Mouse (Mus musculus): ENCODE data around the gene Mapk3. TPM values are rescaled to one million over a fixed set of nuclear protein-coding genes. Genes with fewer than 3 reads are reported as not detected.
"Not testable (repeated sequence)": the region's sequence is repeated elsewhere in the genome, so short reads cannot be mapped to it uniquely, and the experiment has no call there.

Gene Mapk3
- polyA plus RNA-seq (2016; fragmentation: Nextera tagmentation; extraction: Ambion mirVana) = 63.6 and 67.8 TPM in 2 replicates

DNA sequence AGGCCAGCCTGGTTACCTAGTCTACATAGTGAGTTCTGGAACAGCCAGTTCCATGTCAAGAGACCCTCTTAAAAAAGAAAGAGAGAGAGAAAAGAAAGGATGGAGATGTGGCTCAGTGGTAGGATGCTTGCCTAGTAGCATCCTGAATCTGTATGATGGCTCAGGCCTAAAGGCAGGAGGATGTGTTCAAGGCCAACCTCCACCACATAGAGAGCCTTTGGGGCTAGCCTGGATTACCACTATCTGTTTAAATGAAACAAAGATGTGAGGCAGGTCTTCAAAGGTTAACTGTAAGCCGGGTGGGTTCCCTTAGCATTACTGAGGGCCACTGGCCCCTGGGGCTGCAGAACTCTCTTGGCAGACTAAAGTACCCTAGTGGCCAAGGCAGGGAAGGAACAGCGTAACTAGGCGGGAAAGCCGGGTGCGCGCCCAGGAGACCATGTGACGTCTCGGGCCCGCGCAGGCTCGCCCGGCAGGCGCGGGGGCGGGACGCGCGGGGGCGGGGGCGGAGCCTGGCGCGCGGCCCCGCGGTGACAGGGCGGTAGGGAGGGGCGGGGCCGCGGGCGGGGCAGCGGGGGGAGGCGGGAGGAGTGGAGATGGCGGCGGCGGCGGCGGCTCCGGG is at the start of gene Mapk3:
TSS of gene Mapk3 (plus strand) at position 552 of the 622 bp plus-strand sequence.
- Histone ChIP-seq H3K9me3 (replicated peaks) (no peaks in the 10 kb centered on the region), H3K4me1 (peaks cover 40% of the 10 kb centered on the region), H3K27ac (peak within 1 kb of the TSS; percentile 89), H3K4me2 (replicated peaks) (peak within 1 kb of the TSS; percentile 88), H3K27me3 (no peaks in the 10 kb centered on the region), H3K36me3 (peaks cover 13% of the 10 kb centered on the region), H3K9ac (peak within 1 kb of the TSS; percentile 90), H3K4me3 (peak within 1 kb of the TSS; percentile 74)
- ATAC-seq (ENCODE audit: low FRiP score) = peak; percentile 55
- 3% methylated on average over 24 of the region's 38 CpGs for WGBS

DNA sequence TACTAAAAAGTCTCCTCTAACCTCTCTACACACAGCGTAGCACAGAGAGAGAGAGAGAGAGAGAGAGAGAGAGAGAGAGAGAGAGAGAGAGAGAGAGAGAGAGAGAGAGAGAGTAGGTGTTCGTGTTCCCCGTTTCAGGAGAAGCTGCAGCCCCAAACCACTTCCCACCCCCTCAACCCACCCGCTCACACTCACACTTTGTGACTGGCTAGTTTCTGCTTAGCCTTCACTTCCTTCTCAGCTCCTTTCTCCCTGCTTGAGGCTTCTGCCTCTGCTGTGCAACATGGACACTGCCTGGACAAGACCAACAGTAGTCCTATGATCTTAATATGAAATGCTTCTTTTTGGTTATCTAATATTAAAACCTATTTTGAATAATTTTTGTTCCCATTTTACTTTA is 49.1 kb upstream of the Mapk3 start:
- no peak for ATAC-seq (ENCODE audit: low FRiP score)
- Histone ChIP-seq H3K27ac (no peak overlapping the region), H3K9me3 (replicated peaks) (no peaks in the 10 kb centered on the region), H3K4me1 (peaks cover under 1% of the 10 kb centered on the region), H3K9ac (no peak overlapping the region), H3K4me3 (no peak overlapping the region), H3K4me2 (replicated peaks) (no peak overlapping the region), H3K27me3 (peaks cover 7% of the 10 kb centered on the region; the same call in 1 of the 2 replicates), H3K36me3 (no peaks in the 10 kb centered on the region)
- 89% methylated on average over 4 of the region's 4 CpGs for WGBS

DNA sequence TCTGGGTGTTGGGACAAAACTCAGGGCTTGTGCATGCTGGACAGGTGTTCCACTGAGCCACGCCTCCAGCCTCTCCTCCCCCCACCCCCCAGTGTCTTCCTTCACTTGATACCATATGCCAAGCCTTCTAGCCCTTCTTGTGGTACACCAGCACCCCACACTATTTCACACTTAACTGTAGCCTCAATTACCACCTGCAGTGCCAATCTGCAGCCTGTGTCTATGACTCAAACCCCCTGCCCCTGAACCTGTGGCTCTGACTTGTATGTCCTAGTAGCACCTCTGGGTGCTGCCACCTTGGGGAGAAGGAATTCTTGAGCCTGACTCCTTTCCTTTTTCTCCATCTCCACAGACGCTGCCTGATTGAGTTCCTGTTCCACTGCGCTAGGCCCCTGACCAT is 47.5 kb upstream of the Mapk3 start:
- no peak for ATAC-seq (ENCODE audit: low FRiP score)
- H3K36me3 ChIP-seq = no peaks in the 10 kb centered on the region
- H3K9ac ChIP-seq = no peak overlapping the region

DNA sequence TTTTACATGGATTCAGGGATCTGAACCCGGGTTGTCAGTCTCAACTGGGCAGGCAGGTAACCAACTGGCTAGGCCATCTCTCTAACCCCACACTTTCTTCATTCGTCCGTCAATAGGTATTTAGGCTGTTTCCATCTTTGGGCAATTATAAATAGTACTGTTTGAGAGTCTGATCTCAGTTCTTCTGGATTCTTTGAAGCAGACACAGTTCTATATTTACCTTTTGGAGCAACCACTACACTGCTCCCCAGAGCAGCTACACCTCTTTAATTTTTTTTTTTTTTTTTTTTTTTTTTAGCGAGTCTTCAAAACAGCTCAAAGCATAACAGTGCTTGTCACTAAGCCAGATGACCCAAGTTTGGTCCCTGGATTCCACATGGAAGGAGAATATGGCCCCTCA is 43.7 kb upstream of the Mapk3 start:
- WGBS = 85% methylated on average over 4 of the region's 4 CpGs
- Histone ChIP-seq H3K36me3 (no peaks in the 10 kb centered on the region), H3K9ac (no peak overlapping the region), H3K9me3 (replicated peaks) (no peaks in the 10 kb centered on the region), H3K27ac (no peak overlapping the region), H3K4me1 (no peaks in the 10 kb centered on the region), H3K4me2 (replicated peaks) (no peak overlapping the region), H3K4me3 (no peak overlapping the region), H3K27me3 (no peaks in the 10 kb centered on the region)
- ATAC-seq (ENCODE audit: low FRiP score) = no peak

More for the DNA sequence above, 47.5 kb upstream of the Mapk3 start:
- H3K4me1 ChIP-seq = no peaks in the 10 kb centered on the region
- no peaks in the 10 kb centered on the region for H3K9me3 ChIP-seq (replicated peaks)
- H3K27ac ChIP-seq = no peak overlapping the region
- no peak overlapping the region for H3K4me3 ChIP-seq
- H3K4me2 ChIP-seq (replicated peaks) = no peak overlapping the region
- 0 out of 2 replicates have a peak, but pooled peaks cover 2% of the 10 kb centered on the region for H3K27me3 ChIP-seq
- 76% methylated on average over 3 of the region's 3 CpGs for WGBS

DNA sequence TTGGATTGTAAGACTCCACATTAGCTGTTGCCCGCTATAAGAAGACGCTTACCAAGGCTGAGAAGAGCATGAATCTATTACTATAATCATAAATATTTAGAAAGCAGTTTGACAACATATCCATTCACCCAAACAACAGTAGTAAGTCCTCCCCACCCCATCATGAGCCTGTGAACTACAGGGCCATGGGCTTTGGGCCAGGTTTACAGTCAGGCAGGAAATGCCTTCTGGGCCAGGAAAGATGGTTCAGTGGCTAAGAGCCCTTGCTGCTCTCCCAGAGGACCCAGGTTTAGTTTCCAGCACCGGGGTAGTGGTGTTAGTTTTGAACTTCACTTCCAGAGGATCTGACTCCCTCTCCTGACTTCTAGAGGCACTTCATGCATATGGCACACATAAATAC is 41.8 kb upstream of the Mapk3 start:
- Histone ChIP-seq H3K4me1 (no peaks in the 10 kb centered on the region), H3K9me3 (replicated peaks) (no peaks in the 10 kb centered on the region), H3K36me3 (no peaks in the 10 kb centered on the region), H3K4me3 (no peak overlapping the region), H3K27ac (no peak overlapping the region), H3K9ac (no peak overlapping the region), H3K4me2 (replicated peaks) (no peak overlapping the region), H3K27me3 (no peaks in the 10 kb centered on the region)
- no peak for ATAC-seq (ENCODE audit: low FRiP score)
- WGBS = 92% methylated on average over 3 of the region's 3 CpGs

DNA sequence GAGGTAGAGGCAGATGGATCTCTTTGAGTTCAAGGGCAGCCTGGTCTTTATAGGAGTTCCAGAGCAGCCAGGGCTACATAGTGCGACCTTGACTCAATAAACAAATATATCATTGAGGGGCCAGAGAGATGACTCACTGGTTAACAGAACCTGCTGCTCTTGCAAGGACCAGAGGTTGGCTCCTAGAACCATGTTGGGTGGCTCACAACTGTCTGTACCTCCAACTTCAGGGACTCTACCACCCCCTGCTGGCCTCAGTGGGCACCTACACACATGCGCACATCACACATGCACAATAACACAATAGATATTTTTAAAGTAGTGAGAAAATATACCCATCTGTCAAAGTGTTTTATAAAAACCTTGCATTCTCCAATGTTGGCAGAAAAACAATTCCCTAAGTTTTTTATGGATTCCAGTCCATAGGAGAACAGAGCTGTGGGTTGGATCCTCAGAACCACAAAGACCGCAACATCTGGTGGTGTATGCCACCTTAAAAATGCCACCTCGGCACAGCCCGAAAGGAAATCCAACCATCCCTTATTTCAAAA is 40.5 kb upstream of the Mapk3 start:
- Histone ChIP-seq H3K9me3 (replicated peaks) (no peaks in the 10 kb centered on the region), H3K4me2 (replicated peaks) (no peak overlapping the region), H3K36me3 (no peaks in the 10 kb centered on the region), H3K4me3 (no peak overlapping the region), H3K4me1 (no peaks in the 10 kb centered on the region), H3K27ac (no peak overlapping the region), H3K9ac (no peak overlapping the region), H3K27me3 (no peaks in the 10 kb centered on the region)
- no peak for ATAC-seq (ENCODE audit: low FRiP score)
- 95% methylated on average over 5 of the region's 5 CpGs for WGBS

DNA sequence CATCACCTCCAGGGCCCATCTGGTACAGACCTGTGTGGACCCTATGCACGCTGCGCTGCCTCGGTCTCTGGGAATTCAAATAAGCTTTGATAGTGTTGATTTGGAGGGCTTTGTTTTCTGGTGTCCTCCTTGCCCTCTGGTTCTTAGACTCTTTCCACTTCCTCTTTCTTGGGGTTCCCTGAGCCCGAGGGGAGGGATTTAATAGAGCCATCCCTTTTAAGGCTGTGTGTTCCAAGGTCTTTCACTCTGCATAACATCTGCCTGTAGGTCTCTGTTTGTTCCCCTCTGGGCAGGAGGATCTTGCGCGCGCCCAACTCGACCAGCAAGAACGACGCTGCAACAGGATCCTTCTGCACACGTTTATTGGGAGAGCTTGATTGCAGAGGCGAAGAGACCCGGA is 37.8 kb upstream of the Mapk3 start:
- WGBS = 92% methylated on average over 13 of the region's 13 CpGs
- H3K36me3 ChIP-seq = no peaks in the 10 kb centered on the region
- no peaks in the 10 kb centered on the region for H3K4me1 ChIP-seq
- H3K9me3 ChIP-seq (replicated peaks) = no peaks in the 10 kb centered on the region
- H3K4me2 ChIP-seq (replicated peaks) = no peak overlapping the region
- no peak for ATAC-seq (ENCODE audit: low FRiP score)
- no peak overlapping the region for H3K4me3 ChIP-seq
- H3K9ac ChIP-seq = no peak overlapping the region
- no peaks in the 10 kb centered on the region for H3K27me3 ChIP-seq
- no peak overlapping the region for H3K27ac ChIP-seq

DNA sequence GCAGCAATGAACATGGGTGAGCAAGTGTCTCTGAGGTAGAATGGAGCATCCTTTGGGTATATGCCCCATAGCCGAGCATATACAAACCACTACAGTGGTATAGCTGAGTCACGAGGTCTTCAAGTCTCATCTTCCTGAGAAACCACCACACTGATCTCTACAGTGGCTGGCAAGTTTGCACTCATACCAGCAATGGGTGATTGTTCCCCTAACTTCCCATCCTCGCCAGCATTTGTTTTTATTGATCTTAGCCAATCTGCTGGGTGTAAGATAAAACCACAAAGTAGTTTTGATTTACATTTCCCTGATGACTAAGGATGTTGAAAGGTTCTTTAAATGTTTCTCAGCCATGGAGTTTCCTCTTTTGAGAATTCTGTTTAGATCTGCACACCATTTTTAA is 34.3 kb upstream of the Mapk3 start:
- no peak overlapping the region for H3K27ac ChIP-seq
- 73% methylated on average over 3 of the region's 3 CpGs for WGBS
- H3K4me1 ChIP-seq = no peaks in the 10 kb centered on the region

DNA sequence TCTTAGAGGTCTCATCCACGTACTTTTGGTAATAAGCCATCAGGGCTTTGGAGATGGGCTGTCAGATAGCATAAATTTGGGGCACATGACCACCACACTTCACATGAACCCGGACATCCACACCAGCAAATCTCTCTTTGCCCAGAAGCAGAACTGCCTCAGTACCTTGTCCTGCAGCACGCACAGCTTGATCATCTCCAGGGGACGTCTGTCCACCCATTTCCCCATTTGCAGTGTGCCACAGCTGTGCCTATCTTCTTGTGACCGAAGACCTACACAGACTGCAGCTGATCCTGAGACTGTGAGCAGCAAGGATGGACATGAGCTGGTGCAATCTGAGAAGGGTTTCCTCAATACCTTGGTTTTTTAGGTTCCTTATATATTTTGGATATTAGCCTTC is 33.7 kb upstream of the Mapk3 start:
- Histone ChIP-seq H3K4me1 (no peaks in the 10 kb centered on the region), H3K27ac (no peak overlapping the region), H3K36me3 (no peaks in the 10 kb centered on the region), H3K4me3 (no peak overlapping the region), H3K4me2 (replicated peaks) (no peak overlapping the region), H3K27me3 (no peaks in the 10 kb centered on the region), H3K9ac (no peak overlapping the region), H3K9me3 (replicated peaks) (no peaks in the 10 kb centered on the region)
- no peak for ATAC-seq (ENCODE audit: low FRiP score)
- 88% methylated on average over 5 of the region's 5 CpGs for WGBS

More for the DNA sequence above, 34.3 kb upstream of the Mapk3 start:
- no peaks in the 10 kb centered on the region for H3K27me3 ChIP-seq
- no peak overlapping the region for H3K4me2 ChIP-seq (replicated peaks)
- H3K9ac ChIP-seq = no peak overlapping the region
- ATAC-seq (ENCODE audit: low FRiP score) = no peak
- no peaks in the 10 kb centered on the region for H3K9me3 ChIP-seq (replicated peaks)
- no peaks in the 10 kb centered on the region for H3K36me3 ChIP-seq
- no peak overlapping the region for H3K4me3 ChIP-seq

DNA sequence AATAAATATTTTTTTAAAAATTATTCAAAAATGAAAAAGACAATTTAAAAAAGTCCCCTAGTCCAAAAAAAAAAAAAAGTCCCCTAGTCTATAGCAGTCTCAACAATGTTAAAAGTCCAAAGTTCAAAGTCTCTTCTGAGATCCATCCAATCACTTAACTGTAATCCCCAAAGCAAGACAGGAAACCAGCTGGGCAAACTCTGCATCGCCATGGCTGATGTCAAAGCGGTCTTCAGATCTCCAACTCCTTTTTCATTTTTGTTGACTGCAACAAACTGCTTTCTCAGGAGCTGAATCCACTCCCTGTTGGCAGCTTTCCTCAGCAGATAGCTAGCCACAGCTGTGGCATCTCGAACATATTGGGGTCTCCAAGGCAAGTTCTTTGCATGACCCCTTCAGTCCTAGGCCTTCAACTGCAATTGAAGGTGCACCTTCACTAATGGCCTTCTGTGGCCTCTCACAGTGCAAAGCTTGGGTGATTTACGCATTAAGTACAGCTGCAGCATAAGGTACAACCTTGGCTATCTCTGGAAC is 29.1 kb upstream of the Mapk3 start:
- WGBS = 84% methylated on average over 4 of the region's 4 CpGs
- not testable (repeated sequence) for H3K27me3 ChIP-seq; H3K9me3 ChIP-seq (replicated peaks); ATAC-seq (ENCODE audit: low FRiP score); H3K4me1 ChIP-seq; H3K4me2 ChIP-seq (replicated peaks); H3K27ac ChIP-seq; H3K36me3 ChIP-seq; H3K9ac ChIP-seq; H3K4me3 ChIP-seq

DNA sequence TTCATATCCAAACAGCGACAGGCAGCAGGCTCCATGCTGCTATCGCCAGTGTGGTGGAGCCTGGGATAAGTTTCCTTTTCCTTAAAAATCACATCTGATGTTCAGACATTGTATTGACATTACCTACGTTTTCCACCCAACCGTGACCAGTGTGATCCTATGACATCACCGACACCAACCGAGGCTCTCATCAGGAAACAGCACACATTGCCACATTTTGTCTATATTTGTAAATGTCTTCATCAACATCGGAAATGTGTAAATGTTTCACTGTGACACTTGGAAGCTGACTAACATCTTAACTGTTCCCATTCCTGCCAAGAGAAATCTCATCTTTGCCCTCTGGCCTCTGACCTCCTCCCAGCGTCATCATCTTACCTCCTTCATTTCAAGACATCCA is 23.3 kb upstream of the Mapk3 start:
- 78% methylated on average over 8 of the region's 8 CpGs for WGBS
- Histone ChIP-seq H3K4me2 (replicated peaks) (no peak overlapping the region), H3K4me1 (peaks cover 6% of the 10 kb centered on the region; the same call in 1 of the 2 replicates)

DNA sequence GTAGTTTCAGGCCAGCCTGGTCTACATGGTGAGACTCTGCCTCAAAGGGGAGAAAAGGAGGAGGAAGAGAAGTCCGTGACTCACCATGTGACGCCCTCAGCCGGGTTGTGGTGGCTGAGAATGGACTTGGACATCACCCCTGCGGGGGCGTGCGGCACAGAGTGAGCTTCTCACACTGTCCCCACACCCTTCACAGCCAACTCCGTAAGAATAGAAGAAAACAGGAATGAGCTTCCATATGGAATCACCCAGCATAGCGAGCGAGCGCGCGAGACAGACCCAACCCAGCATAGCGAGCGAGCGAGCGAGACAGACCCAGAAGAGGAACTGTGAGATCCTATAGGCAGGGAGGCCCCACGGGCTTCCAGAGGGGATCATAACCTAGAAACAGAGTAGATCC is 19.9 kb upstream of the Mapk3 start:
- H3K4me2 ChIP-seq (replicated peaks) = no peak overlapping the region
- H3K36me3 ChIP-seq = no peaks in the 10 kb centered on the region
- H3K4me1 ChIP-seq = peaks cover 6% of the 10 kb centered on the region; the same call in 1 of the 2 replicates
- no peaks in the 10 kb centered on the region for H3K27me3 ChIP-seq
- 83% methylated on average over 17 of the region's 17 CpGs for WGBS
- no peak overlapping the region for H3K4me3 ChIP-seq
- H3K27ac ChIP-seq = no peak overlapping the region
- H3K9me3 ChIP-seq (replicated peaks) = no peaks in the 10 kb centered on the region
- no peak overlapping the region for H3K9ac ChIP-seq
- ATAC-seq (ENCODE audit: low FRiP score) = no peak

More for the DNA sequence above, 23.3 kb upstream of the Mapk3 start:
- Histone ChIP-seq H3K4me3 (no peak overlapping the region), H3K27ac (no peak overlapping the region), H3K9me3 (replicated peaks) (no peaks in the 10 kb centered on the region), H3K9ac (no peak overlapping the region), H3K27me3 (no peaks in the 10 kb centered on the region), H3K36me3 (no peaks in the 10 kb centered on the region)
- ATAC-seq (ENCODE audit: low FRiP score) = no peak

All from hindbrain, embryonic 12.5 days (tissue).